Mouse (Mus musculus): Measurements from ENCODE around the gene Tut7. TPM values are rescaled to one million over a fixed set of nuclear protein-coding genes. Genes with fewer than 3 reads are reported as not detected.
"Not testable (repeated sequence)": the region's sequence is repeated elsewhere in the genome, so short reads cannot be mapped to it uniquely, and the experiment has no call there.

Tut7 gene
- polyA plus RNA-seq, 1 experiment from 2014 or later = 44.3 TPM

DNA sequence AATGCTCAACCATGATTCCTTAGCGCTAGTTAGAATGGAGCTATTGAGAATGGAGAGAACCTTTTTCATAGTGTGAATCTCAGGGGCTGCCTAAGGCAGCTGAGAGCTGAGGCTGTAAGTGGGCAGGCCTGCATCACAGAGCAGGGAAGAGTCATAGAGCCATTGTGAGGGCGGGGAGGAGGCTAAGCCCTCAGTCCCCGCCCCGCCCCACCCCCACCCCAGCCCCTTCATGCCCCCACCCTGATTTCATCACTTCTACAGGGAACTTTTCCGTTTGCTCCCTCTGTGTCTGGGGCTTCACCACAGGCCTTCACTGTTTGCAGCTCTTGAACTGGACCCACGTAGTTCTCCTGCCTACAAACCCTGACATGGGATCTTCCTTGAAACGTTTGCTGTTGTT is 91.3 kb downstream of the Tut7 start, which contains the start of gene Spata31d1d:
Gene Spata31d1d, minus strand, starts transcription at position 101 of the 400 bp plus-strand sequence.
- H3K9ac ChIP-seq = no peak within 1 kb of the TSS
- WGBS = 35% methylated on average over 7 of the region's 7 CpGs

DNA sequence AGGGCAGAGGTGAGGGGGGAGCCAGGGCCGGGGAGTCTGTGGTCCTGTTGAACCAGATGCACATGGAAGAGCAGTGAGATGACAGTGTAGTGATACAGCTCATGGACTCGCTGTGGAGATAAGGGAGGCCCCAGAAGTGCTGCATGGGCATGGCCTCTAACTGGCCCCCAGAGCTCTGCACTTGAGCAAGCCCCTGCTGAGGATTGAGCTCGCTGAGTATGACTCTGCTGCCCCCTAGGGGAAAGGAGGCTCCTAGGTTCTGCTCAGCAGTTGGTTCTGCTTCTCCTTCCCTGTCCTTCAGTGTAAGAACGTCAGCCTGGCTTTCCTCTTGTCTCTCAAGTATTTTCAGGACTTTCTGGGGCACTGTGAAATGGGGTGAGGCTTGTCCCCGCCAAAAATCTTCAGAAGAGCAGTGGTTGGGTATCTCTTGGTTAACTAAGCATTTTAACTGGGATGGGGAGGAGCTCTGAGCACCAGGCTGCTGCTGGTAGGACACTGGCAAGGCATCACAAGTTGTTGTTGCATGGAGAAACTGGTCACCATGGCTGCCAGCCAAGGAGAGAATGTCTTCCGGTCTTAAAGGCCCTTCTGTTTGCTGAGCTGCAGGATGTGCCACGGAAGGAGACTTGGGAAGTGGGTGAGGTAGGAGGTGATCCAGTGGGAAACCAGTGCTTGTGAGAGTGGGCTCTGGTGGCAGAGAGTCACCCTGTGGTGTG is 94.4 kb downstream of the Tut7 start:
- WGBS = 22% methylated on average over 7 of the region's 7 CpGs
- no peaks in the 10 kb centered on the region for H3K36me3 ChIP-seq (ENCODE audit: insufficient read depth)
- H3K4me1 ChIP-seq (ENCODE audit: insufficient read depth) = no peaks in the 10 kb centered on the region
- peak; percentile 96 for TF ChIP-seq CTCF (IDR thresholded peaks at IDR 0.05; ENCODE audit: low read depth)
- H3K27me3 ChIP-seq (ENCODE audit: insufficient read depth, low read length) = no peaks in the 10 kb centered on the region
- H3K9me3 ChIP-seq (ENCODE audit: low read depth, low read length) = no peaks in the 10 kb centered on the region
- DNase-seq (peak; percentile 95), ATAC-seq (ENCODE audit: insufficient read depth) (peak; percentile 92)
- no peak overlapping the region for H3K4me3 ChIP-seq (ENCODE audit: low read depth, low read length)
- H3K4me2 ChIP-seq = no peak overlapping the region
- H3K27ac ChIP-seq (ENCODE audit: low read depth) = no peak overlapping the region
- no peak overlapping the region for H3K9ac ChIP-seq

More for the DNA sequence above, 91.3 kb downstream of the Tut7 start, which contains the start of gene Spata31d1d:
- Histone ChIP-seq H3K27ac (ENCODE audit: low read depth) (no peak within 1 kb of the TSS), H3K4me2 (no peak within 1 kb of the TSS), H3K36me3 (ENCODE audit: insufficient read depth) (no peaks in the 10 kb centered on the region), H3K27me3 (ENCODE audit: insufficient read depth, low read length) (no peaks in the 10 kb centered on the region), H3K4me3 (ENCODE audit: low read depth, low read length) (no peak within 1 kb of the TSS), H3K9me3 (ENCODE audit: low read depth, low read length) (no peaks in the 10 kb centered on the region), H3K4me1 (ENCODE audit: insufficient read depth) (no peaks in the 10 kb centered on the region)
- DNase-seq (no peak), ATAC-seq (ENCODE audit: insufficient read depth) (no peak)
- no peak for TF ChIP-seq CTCF (IDR thresholded peaks at IDR 0.05; ENCODE audit: low read depth)

GRCm38 (mm10) chr13:59726139-59726867 is 96.6 kb downstream of the Tut7 start:
- H3K27me3 ChIP-seq (ENCODE audit: insufficient read depth, low read length) = no peaks in the 10 kb centered on the region
- no peak overlapping the region; the same call in 1 of the 2 replicates for H3K9ac ChIP-seq
- ATAC-seq (ENCODE audit: insufficient read depth) (no peak), DNase-seq (peak; percentile 12)
- H3K4me3 ChIP-seq (ENCODE audit: low read depth, low read length) = peak overlapping the region; percentile 14; the same call in 1 of the 2 replicates
- WGBS = 25% methylated on average over 29 of the region's 29 CpGs
- peak overlapping the region; percentile 44 for H3K4me2 ChIP-seq
- H3K36me3 ChIP-seq (ENCODE audit: insufficient read depth) = no peaks in the 10 kb centered on the region
- no peaks in the 10 kb centered on the region for H3K4me1 ChIP-seq (ENCODE audit: insufficient read depth)
- no peak overlapping the region for H3K27ac ChIP-seq (ENCODE audit: low read depth)
- H3K9me3 ChIP-seq (ENCODE audit: low read depth, low read length) = no peaks in the 10 kb centered on the region
- TF ChIP-seq CTCF (IDR thresholded peaks at IDR 0.05; ENCODE audit: low read depth) = no peak

GRCm38 (mm10) chr13:59722089-59722488 is 100.9 kb downstream of the Tut7 start:
- ATAC-seq (ENCODE audit: insufficient read depth); H3K9ac ChIP-seq; H3K27ac ChIP-seq (ENCODE audit: low read depth); DNase-seq; H3K4me3 ChIP-seq (ENCODE audit: low read depth, low read length); H3K9me3 ChIP-seq (ENCODE audit: low read depth, low read length); H3K4me2 ChIP-seq; H3K27me3 ChIP-seq (ENCODE audit: insufficient read depth, low read length); H3K4me1 ChIP-seq (ENCODE audit: insufficient read depth); H3K36me3 ChIP-seq (ENCODE audit: insufficient read depth): not testable (repeated sequence)
- 79% methylated on average over 1 of the region's 1 CpGs for WGBS

Other genes starting within 250 kb of the Tut7 start
- gene Agtpbp1, start 237.9 kb downstream of the Tut7 start, polyA plus RNA-seq (2014; fragmentation: Nextera tagmentation; extraction: Ambion mirVana) = 18.2 and 22.7 TPM in 2 replicates
- gene Naa35, start 237.9 kb downstream of the Tut7 start, polyA plus RNA-seq (2014; fragmentation: Nextera tagmentation; extraction: Ambion mirVana) = 82.4 and 83.5 TPM in 2 replicates
- gene Golm1, start 147.3 kb downstream of the Tut7 start, polyA plus RNA-seq (2014; fragmentation: Nextera tagmentation; extraction: Ambion mirVana) = 39.2 and 44.1 TPM in 2 replicates
- not detected in 2 replicates for gene 4921517D22Rik, start 129.0 kb downstream of the Tut7 start, polyA plus RNA-seq (2014; fragmentation: Nextera tagmentation; extraction: Ambion mirVana)
- not detected in 2 replicates for gene Spata31d1a, start 112.8 kb downstream of the Tut7 start, polyA plus RNA-seq (2014; fragmentation: Nextera tagmentation; extraction: Ambion mirVana)
- gene Spata31d1b, start 110.9 kb downstream of the Tut7 start, polyA plus RNA-seq (2014; fragmentation: Nextera tagmentation; extraction: Ambion mirVana) = not detected in 2 replicates
- not detected in 2 replicates for gene Spata31d1d, start 91.4 kb downstream of the Tut7 start, polyA plus RNA-seq (2014; fragmentation: Nextera tagmentation; extraction: Ambion mirVana)
- 0.24 TPM in 1 of 2 replicates, not detected in the other for gene 1700014D04Rik, start 76.4 kb downstream of the Tut7 start, polyA plus RNA-seq (2014; fragmentation: Nextera tagmentation; extraction: Ambion mirVana)
- 105 and 121 TPM in 2 replicates for gene Isca1, start 53.3 kb downstream of the Tut7 start, polyA plus RNA-seq (2014; fragmentation: Nextera tagmentation; extraction: Ambion mirVana)
- not detected in 2 replicates for gene Gm49354, start 40.9 kb downstream of the Tut7 start, polyA plus RNA-seq (2014; fragmentation: Nextera tagmentation; extraction: Ambion mirVana)